Mouse (Mus musculus): ENCODE data around the gene Armcx1. TPM values are rescaled to one million over a fixed set of nuclear protein-coding genes. Genes with fewer than 3 reads are reported as not detected.

The Armcx1 gene
- polyA plus RNA-seq, 1 experiment from 2014 or later = 21.3 TPM

Small RNA genes lying within 50 kb of the gene (microRNA-seq; reads per million reads assigned to microRNA genes)
- gene Mir7093 (ENCODE audit: borderline number of aligned reads) = not detected

Other genes with a start within 250 kb of the Armcx1 start
- gene Taf7l, start 241.5 kb upstream of the Armcx1 start, polyA plus RNA-seq (2014; fragmentation: Nextera tagmentation; extraction: Ambion mirVana) = not detected in 2 replicates
- gene Timm8a1, start 176.1 kb upstream of the Armcx1 start, polyA plus RNA-seq (2014; fragmentation: Nextera tagmentation; extraction: Ambion mirVana) = 194 and 200 TPM in 2 replicates
- gene Btk, start 134.4 kb upstream of the Armcx1 start, polyA plus RNA-seq (2014; fragmentation: Nextera tagmentation; extraction: Ambion mirVana) = 40.2 and 43.5 TPM in 2 replicates
- 539 and 608 TPM in 2 replicates for gene Rpl36a, start 132.3 kb upstream of the Armcx1 start, polyA plus RNA-seq (2014; fragmentation: Nextera tagmentation; extraction: Ambion mirVana)
- 8.4 and 8.9 TPM in 2 replicates for gene Gla, start 116.8 kb upstream of the Armcx1 start, polyA plus RNA-seq (2014; fragmentation: Nextera tagmentation; extraction: Ambion mirVana)
- gene Hnrnph2, start 116.8 kb upstream of the Armcx1 start, polyA plus RNA-seq (2014; fragmentation: Nextera tagmentation; extraction: Ambion mirVana) = 134 and 153 TPM in 2 replicates
- 1.5 TPM in 2 replicates for gene Armcx4, start 31.4 kb upstream of the Armcx1 start, polyA plus RNA-seq (2014; fragmentation: Nextera tagmentation; extraction: Ambion mirVana)
- 13.3 and 15.2 TPM in 2 replicates for gene Armcx6, start 33.5 kb downstream of the Armcx1 start, polyA plus RNA-seq (2014; fragmentation: Nextera tagmentation; extraction: Ambion mirVana)
- 34.8 and 42.2 TPM in 2 replicates for gene Armcx3, start 38.6 kb downstream of the Armcx1 start, polyA plus RNA-seq (2014; fragmentation: Nextera tagmentation; extraction: Ambion mirVana)
- gene Armcx2, start 91.3 kb downstream of the Armcx1 start, polyA plus RNA-seq (2014; fragmentation: Nextera tagmentation; extraction: Ambion mirVana) = 39.5 and 40.7 TPM in 2 replicates
- 0.73 and 0.77 TPM in 2 replicates for gene Nxf2, start 246.8 kb downstream of the Armcx1 start, polyA plus RNA-seq (2014; fragmentation: Nextera tagmentation; extraction: Ambion mirVana)

Data from liver, embryonic 11.5 days (tissue).